ENCODE assay signal across 28 mouse cellular contexts in genomic region chr4:98449564-98450263, GRCm38 (mm10). TPM values are rescaled to one million over a fixed set of nuclear protein-coding genes. Genes with fewer than 3 reads are reported as not detected.
DNase-seq lines count a peak whose midpoint lies in the region; ATAC-seq and TF ChIP-seq lines count a peak whose summit lies in the region.
"Had no signal": no experiment of that assay in that cellular context is flagged by ENCODE, and none has a peak within 500 bp of the region (broad histone marks: within the 10 kb centered on the region; RNA-seq: fewer than 3 reads in every experiment).

No protein-coding gene starts in this region.

- H3K9me3 ChIP-seq in heart, embryonic 16.5 days (replicated peaks; ENCODE audit: control insufficient read depth, low read length), result no peaks in the 10 kb centered on the region
- H3K9me3 ChIP-seq in intestine, embryonic 14.5 days (ENCODE audit: control insufficient read depth, low read length), result no peaks in the 10 kb centered on the region
- no peaks in the 10 kb centered on the region for H3K9me3 ChIP-seq in intestine, postnatal 0 days (ENCODE audit: control insufficient read depth)
- H3K9me3 ChIP-seq in stomach, embryonic 16.5 days (replicated peaks; ENCODE audit: control insufficient read depth, low read length), result no peaks in the 10 kb centered on the region
- H3K9me3 ChIP-seq: embryonic facial prominence, embryonic 12.5 days; embryonic facial prominence, embryonic 15.5 days; forebrain, embryonic 12.5 days; forebrain, embryonic 15.5 days; heart, embryonic 12.5 days; heart, embryonic 15.5 days; hindbrain, embryonic 12.5 days; hindbrain, embryonic 15.5 days had no signal

- peaks cover 9% of the 10 kb centered on the region for H3K4me1 ChIP-seq in heart, embryonic 16.5 days (ENCODE audit: control insufficient read depth, insufficient read depth, low read length)
- peaks cover 21% of the 10 kb centered on the region for H3K4me1 ChIP-seq in intestine, embryonic 14.5 days (replicated peaks; ENCODE audit: control insufficient read depth, insufficient read depth, low read length)
- 0 out of 2 replicates have a peak, but pooled peaks cover 3% of the 10 kb centered on the region for H3K4me1 ChIP-seq in intestine, postnatal 0 days (replicated peaks; ENCODE audit: control insufficient read depth, insufficient read depth, low read length)
- H3K4me1 ChIP-seq in stomach, embryonic 16.5 days (ENCODE audit: control insufficient read depth, insufficient read depth, low read length), result peaks cover 11% of the 10 kb centered on the region; the same call in 1 of the 2 replicates
- H3K4me1 ChIP-seq: embryonic facial prominence, embryonic 15.5 days; forebrain, embryonic 15.5 days; hindbrain, embryonic 12.5 days; hindbrain, embryonic 15.5 days had no signal

- ATAC-seq in heart, embryonic 16.5 days (replicated peaks; ENCODE audit: extremely low read depth, insufficient read depth, low FRiP score), result no peak
- ATAC-seq in intestine, embryonic 14.5 days (replicated peaks; ENCODE audit: low FRiP score, low TSS enrichment, low read depth), result 0 out of 2 replicates have a peak, but pooled peaks have one; percentile 32
- peak; percentile 83 for ATAC-seq in intestine, postnatal 0 days
- ATAC-seq in stomach, embryonic 16.5 days (ENCODE audit: insufficient read depth, low FRiP score), result peak; percentile 37; the same call in 1 of the 2 replicates
- ATAC-seq: forebrain, embryonic 15.5 days; Patski had no signal

- 0 out of 2 replicates have a peak overlapping the region, but pooled peaks have one; percentile 7 for H3K27ac ChIP-seq in heart, embryonic 16.5 days (ENCODE audit: low read length)
- no peak overlapping the region; the same call in 1 of the 2 replicates for H3K27ac ChIP-seq in intestine, embryonic 14.5 days (ENCODE audit: low read depth)
- no peak overlapping the region; the same call in none of the 2 replicates for H3K27ac ChIP-seq in intestine, postnatal 0 days (ENCODE audit: low read depth, low read length)
- H3K27ac ChIP-seq in stomach, embryonic 16.5 days (ENCODE audit: low read length), result no peak overlapping the region
- H3K27ac ChIP-seq in left cerebral cortex, adult 2 months, result no peak overlapping the region
- H3K27ac ChIP-seq: embryonic facial prominence, embryonic 12.5 days; embryonic facial prominence, embryonic 15.5 days; forebrain, embryonic 12.5 days; forebrain, embryonic 15.5 days; heart, embryonic 15.5 days; hindbrain, embryonic 12.5 days; hindbrain, embryonic 15.5 days had no signal

- no peaks in the 10 kb centered on the region for H3K36me3 ChIP-seq in heart, embryonic 16.5 days (ENCODE audit: control insufficient read depth, insufficient read depth)
- no peaks in the 10 kb centered on the region for H3K36me3 ChIP-seq in intestine, embryonic 14.5 days (ENCODE audit: control insufficient read depth, insufficient read depth, low read length)
- peaks cover 4% of the 10 kb centered on the region; the same call in 1 of the 2 replicates for H3K36me3 ChIP-seq in intestine, postnatal 0 days (ENCODE audit: control insufficient read depth, insufficient read depth)
- H3K36me3 ChIP-seq in stomach, embryonic 16.5 days (ENCODE audit: control insufficient read depth, insufficient read depth, low read length), result no peaks in the 10 kb centered on the region
- H3K36me3 ChIP-seq: embryonic facial prominence, embryonic 15.5 days; forebrain, embryonic 12.5 days; forebrain, embryonic 15.5 days; G1E; heart, embryonic 12.5 days; heart, embryonic 15.5 days; hindbrain, embryonic 12.5 days; hindbrain, embryonic 15.5 days had no signal

- H3K9ac ChIP-seq in heart, embryonic 16.5 days (ENCODE audit: low read length), result no peak overlapping the region; the same call in 1 of the 2 replicates
- H3K9ac ChIP-seq in intestine, embryonic 14.5 days (ENCODE audit: low read length), result no peak overlapping the region
- no peak overlapping the region for H3K9ac ChIP-seq in intestine, postnatal 0 days (ENCODE audit: low read depth, low read length)
- H3K9ac ChIP-seq in stomach, embryonic 16.5 days (ENCODE audit: low read length), result no peak overlapping the region
- H3K9ac ChIP-seq: embryonic facial prominence, embryonic 12.5 days; embryonic facial prominence, embryonic 15.5 days; forebrain, embryonic 12.5 days; forebrain, embryonic 15.5 days; heart, embryonic 12.5 days; heart, embryonic 15.5 days; hindbrain, embryonic 12.5 days; hindbrain, embryonic 15.5 days had no signal

- DNase-seq in heart, postnatal 14 days, result no peak
- DNase-seq in intestine, embryonic 14.5 days (ENCODE audit: low spot score), result no peak
- DNase-seq in right cerebral cortex, adult 2 months (ENCODE audit: low spot score in 2 of 2), result no peak
- no peak for DNase-seq in left cerebral cortex, adult 2 months (ENCODE audit: extremely low spot score in 1 of 2, low spot score in 2 of 2)
- no peak for DNase-seq in adrenal gland, postnatal 4 days (ENCODE audit: low spot score in 2 of 2)
- DNase-seq: adrenal gland, postnatal 10 days; adrenal gland, postnatal 36 days; B cell, adult 2 months; cerebellum, adult 11 months; cerebellum, adult 2 months; cerebellum, adult 9-11 months; cerebellum, postnatal 25 days; gastrocnemius, postnatal 36 days had no signal

- 61% methylated on average over 4 of the region's 4 CpGs for WGBS in heart, embryonic 16.5 days
- WGBS in intestine, embryonic 14.5 days, result 38% methylated on average over 4 of the region's 4 CpGs
- 28% methylated on average over 4 of the region's 4 CpGs for WGBS in intestine, postnatal 0 days
- 59% methylated on average over 4 of the region's 4 CpGs for WGBS in stomach, embryonic 16.5 days

- intact Hi-C loops in heart, postnatal 14 days (cut with DNase I), result loop anchor here (5.0 to 10.0 kb wide), 3 partner anchors 127 to 775 kb away; no protein-coding TSS in a partner anchor
- intact Hi-C loops in left cerebral cortex, adult 2 months (cut with DNase I), result loop anchor here (10.0 kb wide), 2 partner anchors 1415 to 1745 kb away; no protein-coding TSS in a partner anchor

- H3K4me3 ChIP-seq in heart, embryonic 16.5 days (ENCODE audit: low read length), result no peak overlapping the region
- H3K4me3 ChIP-seq in intestine, embryonic 14.5 days (ENCODE audit: low read depth, low read length), result no peak overlapping the region
- no peak overlapping the region for H3K4me3 ChIP-seq in intestine, postnatal 0 days (ENCODE audit: low read depth, low read length)
- H3K4me3 ChIP-seq in stomach, embryonic 16.5 days (replicated peaks; ENCODE audit: low read length), result no peak overlapping the region
- H3K4me3 ChIP-seq in left cerebral cortex, adult 2 months, result no peak overlapping the region
- H3K4me3 ChIP-seq: embryonic facial prominence, embryonic 12.5 days; embryonic facial prominence, embryonic 15.5 days; erythroblast, embryonic 14.5 days; forebrain, embryonic 12.5 days; forebrain, embryonic 15.5 days; heart, embryonic 12.5 days; heart, embryonic 15.5 days; hindbrain, embryonic 12.5 days; hindbrain, embryonic 15.5 days had no signal

- TF ChIP-seq CTCF in intestine, postnatal 0 days (IDR thresholded peaks at IDR 0.05; ENCODE audit: low read depth), result no peak
- TF ChIP-seq CTCF in left cerebral cortex, adult 2 months (IDR thresholded peaks at IDR 0.05), result no peak

- no peak overlapping the region for H3K4me2 ChIP-seq in heart, embryonic 16.5 days (ENCODE audit: low read depth, low read length)
- peak overlapping the region; percentile 6; the same call in 1 of the 2 replicates for H3K4me2 ChIP-seq in intestine, embryonic 14.5 days (ENCODE audit: low read length)
- peak overlapping the region; percentile 6; the same call in 1 of the 2 replicates for H3K4me2 ChIP-seq in intestine, postnatal 0 days (replicated peaks; ENCODE audit: low read depth)
- no peak overlapping the region for H3K4me2 ChIP-seq in stomach, embryonic 16.5 days (ENCODE audit: low read depth, low read length)
- H3K4me2 ChIP-seq: embryonic facial prominence, embryonic 12.5 days; embryonic facial prominence, embryonic 15.5 days; forebrain, embryonic 12.5 days; forebrain, embryonic 15.5 days; heart, embryonic 12.5 days; heart, embryonic 15.5 days; hindbrain, embryonic 12.5 days; hindbrain, embryonic 15.5 days had no signal

- no peaks in the 10 kb centered on the region for H3K27me3 ChIP-seq in heart, embryonic 16.5 days (ENCODE audit: control insufficient read depth, insufficient read depth, low read length)
- no peaks in the 10 kb centered on the region for H3K27me3 ChIP-seq in intestine, embryonic 14.5 days (replicated peaks; ENCODE audit: control insufficient read depth, insufficient read depth, low read length)
- no peaks in the 10 kb centered on the region for H3K27me3 ChIP-seq in intestine, postnatal 0 days (replicated peaks; ENCODE audit: control insufficient read depth, insufficient read depth, low read length)
- H3K27me3 ChIP-seq in stomach, embryonic 16.5 days (ENCODE audit: control insufficient read depth, insufficient read depth, low read length), result no peaks in the 10 kb centered on the region
- H3K27me3 ChIP-seq: CH12.LX; embryonic facial prominence, embryonic 12.5 days; embryonic facial prominence, embryonic 15.5 days; forebrain, embryonic 12.5 days; forebrain, embryonic 15.5 days; heart, embryonic 12.5 days; heart, embryonic 15.5 days; hindbrain, embryonic 12.5 days; hindbrain, embryonic 15.5 days; Patski had no signal

RNA-seq across cellular contexts. Expression of gene Patj, which starts 54.1 kb away (rescaled TPM):
- 7.6 and 8.9 TPM in 2 replicates for polyA plus RNA-seq in heart, embryonic 16.5 days (2015; fragmentation: Nextera tagmentation; extraction: Ambion mirVana)
- 10 to 100 TPM in 1 of 2 experiments, 1 to 10 TPM in 1; 9.5 to 13.6 TPM for total RNA-seq in heart, postnatal 14 days (2021)
- 19.7 and 23.0 TPM in 2 replicates for polyA plus RNA-seq in intestine, embryonic 14.5 days (2014; fragmentation: Nextera tagmentation; extraction: Ambion mirVana)
- polyA plus RNA-seq in intestine, postnatal 0 days (2015; fragmentation: Nextera tagmentation; extraction: Ambion mirVana), result 12.9 and 20.9 TPM in 2 replicates
- polyA plus RNA-seq in stomach, embryonic 16.5 days (2015; fragmentation: Nextera tagmentation; extraction: Ambion mirVana), result 19.0 and 24.0 TPM in 2 replicates
- total RNA-seq in left cerebral cortex, adult 2 months (2021), result 10 to 100 TPM; 16.0 to 17.5 TPM
- total RNA-seq in adrenal gland, postnatal 4 days (2021), result 10 to 100 TPM; 10.5 to 15.9 TPM
- polyA plus RNA-seq: erythroblast, embryonic 14.5 days; G1E had no signal

Comparison
In these comparisons a context has a peak if more than half of its experiments do, and no peak if none do; other contexts are left out.
1. H3K4me2 ChIP-seq: peak in intestine, embryonic 14.5 days (single experiment) and intestine, postnatal 0 days (single experiment); none in heart, embryonic 16.5 days (single experiment) and stomach, embryonic 16.5 days (single experiment).